Mouse (Mus musculus): ENCODE measurements around the gene Dnali1. TPM values are rescaled to one million over a fixed set of nuclear protein-coding genes. Genes with fewer than 3 reads are reported as not detected.

The Dnali1 gene
- total RNA-seq, 2 experiments from 2014 or later: not detected

GRCm38 (mm10) chr4:125029891-125030614 is 35.5 kb downstream of the Dnali1 start:
- peak; percentile 94 for DNase-seq

- DNase-seq: no peak
These were observed 44.5 kb downstream of the Dnali1 start for GRCm38 (mm10) chr4:125020780-125021538.

GRCm38 (mm10) chr4:125017431-125017830 is 48.1 kb downstream of the Dnali1 start:
- DNase-seq: peak; percentile 31

GRCm38 (mm10) chr4:125015806-125016635 is 49.5 kb downstream of the Dnali1 start, which contains the start of gene Gnl2:
Gene Gnl2, plus strand, starts transcription at chr4:125016585.
- DNase-seq: peak; percentile 49

- DNase-seq: no peak
These were observed 56.8 kb downstream of the Dnali1 start for GRCm38 (mm10) chr4:125008712-125009111.

- no peak for DNase-seq
These were observed 57.3 kb downstream of the Dnali1 start for GRCm38 (mm10) chr4:125008220-125008619.

- DNase-seq: no peak
These were observed 58.0 kb downstream of the Dnali1 start for GRCm38 (mm10) chr4:125007460-125007859.

Other genes starting within 250 kb of the Dnali1 start
- 10 to 100 TPM; 25.9 to 28.4 TPM for gene Yrdc, start 215.0 kb downstream of the Dnali1 start, total RNA-seq (2021)
- gene 1110065P20Rik, start 214.5 kb downstream of the Dnali1 start, total RNA-seq (2021): 10 to 100 TPM; 29.8 to 35.6 TPM
- under 1 TPM in 1 of 2 experiments, not detected in 1; 0.11 TPM for gene Maneal, start 203.5 kb downstream of the Dnali1 start, total RNA-seq (2021)
- gene Epha10, start 184.8 kb downstream of the Dnali1 start, total RNA-seq (2021): not detected
- 10 to 100 TPM in 1 of 2 experiments, 1 to 10 TPM in 1; 8.6 to 12.0 TPM for gene 9930104L06Rik, start 128.7 kb downstream of the Dnali1 start, total RNA-seq (2021)
- 10 to 100 TPM; 57.9 to 58.8 TPM for gene Cdca8, start 126.4 kb downstream of the Dnali1 start, total RNA-seq (2021)
- gene Rspo1, start 79.3 kb downstream of the Dnali1 start, total RNA-seq (2021): 1 to 10 TPM; 4.6 to 4.8 TPM
- gene Gnl2, start 49.1 kb downstream of the Dnali1 start, total RNA-seq (2021): 10 to 100 TPM; 39.9 to 44.3 TPM
- 10 to 100 TPM; 11.6 to 13.7 TPM for gene Snip1, start 969 bp upstream of the Dnali1 start, total RNA-seq (2021)
- 10 to 100 TPM; 38.3 to 40.8 TPM for gene Meaf6, start 19.4 kb upstream of the Dnali1 start, total RNA-seq (2021)
- 1 to 10 TPM; 2.4 to 3.2 TPM for gene Zc3h12a, start 62.1 kb upstream of the Dnali1 start, total RNA-seq (2021)